Mouse (Mus musculus): ENCODE results near the gene Cux1.
A peak's percentile ranks its signal among the peaks of the same experiment; 100 is the strongest.

Cux1 gene

DNA sequence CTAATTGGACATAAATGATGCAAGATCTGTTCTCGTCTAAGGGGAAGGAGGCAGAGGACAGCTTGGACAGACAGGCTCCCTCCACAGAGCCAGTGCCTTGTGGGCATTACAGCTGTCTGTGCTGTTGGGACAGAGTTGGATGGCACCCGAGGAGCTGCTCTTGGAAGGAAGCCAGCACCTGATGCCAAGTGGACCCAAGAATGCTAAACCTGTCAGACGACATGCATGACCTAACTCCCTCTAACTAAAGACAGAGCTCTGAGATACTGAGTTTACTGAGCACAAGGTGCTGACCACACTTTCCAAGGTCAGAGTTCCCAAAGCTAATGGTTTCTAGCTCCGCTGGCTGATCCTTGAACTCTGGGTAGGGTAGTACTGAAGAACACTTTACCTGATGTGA is 255.1 kb downstream of the Cux1 start:
- DNase-seq (ENCODE audit: low read depth, low spot score): no peak

DNA sequence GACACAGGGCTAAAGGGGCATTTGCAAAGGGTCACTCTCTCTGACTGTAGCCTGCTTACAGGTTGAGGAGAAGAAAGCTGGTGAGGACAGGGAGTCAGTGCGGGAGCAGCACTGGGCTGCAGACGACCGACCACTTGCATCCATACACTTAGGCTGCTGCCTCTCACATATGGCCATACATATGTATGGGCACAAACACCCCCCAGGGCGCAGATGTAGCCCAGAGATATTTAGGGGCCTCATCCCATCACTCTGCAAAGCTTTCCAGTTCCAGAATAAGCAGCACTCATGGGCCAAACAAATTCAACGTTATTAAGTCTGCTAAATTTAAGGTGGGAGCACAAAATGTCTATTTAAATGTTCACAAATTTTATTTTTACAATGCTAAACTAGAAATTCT is 261.0 kb downstream of the Cux1 start:
- DNase-seq (ENCODE audit: low read depth, low spot score): no peak

DNA sequence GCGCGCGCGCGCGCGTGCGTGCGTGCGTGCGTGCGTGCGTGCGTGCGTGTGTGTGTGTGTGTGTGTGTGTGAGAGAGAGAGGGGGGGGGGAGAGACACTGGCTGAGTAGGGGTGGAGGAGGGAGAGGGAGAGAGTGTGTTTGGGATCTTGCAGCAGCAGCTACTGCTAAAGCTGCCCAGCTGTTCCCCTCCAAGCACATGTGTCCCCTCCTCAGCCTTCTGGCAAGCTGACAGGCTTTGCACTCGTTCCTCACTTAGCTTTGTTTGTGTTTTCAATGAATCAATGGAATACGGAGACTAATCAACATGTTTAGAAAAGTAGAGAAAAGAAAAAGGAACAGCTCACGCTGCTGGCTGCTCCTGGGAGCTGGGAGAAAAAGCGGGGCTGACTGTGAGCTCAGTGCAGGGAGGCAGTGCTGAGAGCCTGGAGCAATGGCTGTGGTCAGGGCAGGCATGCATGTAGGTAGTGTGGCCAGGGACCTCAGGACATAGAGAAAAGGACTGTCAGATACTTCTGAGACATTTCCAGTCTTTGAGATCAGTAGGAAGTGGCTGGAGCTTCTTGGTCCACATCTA is 263.8 kb downstream of the Cux1 start:
- peak; percentile 58 for DNase-seq (ENCODE audit: low read depth, low spot score)

DNA sequence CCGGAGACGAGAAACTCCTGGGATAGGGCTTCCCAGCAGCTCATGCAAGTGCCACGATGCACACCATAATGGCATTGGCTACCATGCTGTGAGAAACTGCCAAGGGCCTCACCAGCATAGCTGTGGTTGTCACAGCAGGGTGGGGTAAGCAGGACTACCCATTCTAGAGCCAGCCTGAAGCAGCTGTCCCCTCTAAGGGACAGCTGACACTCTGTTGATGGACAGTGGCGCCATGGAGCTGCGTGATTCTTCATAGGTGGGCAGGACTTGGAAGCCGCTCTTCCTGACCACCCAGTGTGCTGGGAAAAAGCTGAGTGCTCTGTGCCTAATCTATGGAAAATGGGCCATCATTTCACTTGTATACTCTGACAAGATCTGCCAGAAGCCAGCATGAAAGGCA is 266.4 kb downstream of the Cux1 start:
- no peak for DNase-seq (ENCODE audit: low read depth, low spot score)

DNA sequence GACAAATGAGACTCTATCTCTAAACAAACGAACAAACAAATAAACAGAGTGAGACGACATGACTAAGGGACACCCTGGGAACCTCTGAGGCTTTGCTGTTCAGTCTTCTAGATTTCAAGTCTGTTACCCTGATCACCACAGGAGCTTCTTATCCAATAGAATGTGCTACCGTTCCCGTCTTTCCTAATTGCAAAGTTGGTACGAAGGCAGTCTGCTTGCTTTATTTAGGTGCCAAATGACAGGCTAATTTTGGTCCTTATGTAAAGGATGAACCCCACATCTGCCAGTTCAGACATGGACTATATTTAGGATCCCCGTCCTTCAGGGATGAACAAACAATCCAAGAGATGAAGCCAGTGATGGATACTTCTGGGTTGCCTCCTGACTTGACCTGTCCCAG is 269.6 kb downstream of the Cux1 start:
- DNase-seq (ENCODE audit: low read depth, low spot score): no peak

DNA sequence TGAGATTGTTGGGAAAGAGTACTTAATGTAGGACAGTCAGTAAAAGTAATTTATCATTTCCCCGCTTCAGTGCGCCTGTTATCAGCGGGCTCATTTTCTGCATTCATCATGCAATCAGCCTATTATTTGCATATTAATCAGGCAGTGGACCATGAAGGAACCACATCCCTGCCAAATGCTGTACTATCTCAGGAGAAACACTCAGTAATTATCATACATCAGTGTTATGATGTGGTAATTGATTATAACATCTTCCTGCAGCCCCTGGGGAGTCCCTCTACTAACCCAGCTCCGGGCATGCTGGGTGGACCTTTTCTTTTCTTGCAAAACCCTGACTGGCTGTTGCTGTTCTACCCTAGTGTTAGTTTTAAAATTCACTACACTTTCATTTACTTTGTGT is 270.4 kb downstream of the Cux1 start:
- DNase-seq (ENCODE audit: low read depth, low spot score): no peak

DNA sequence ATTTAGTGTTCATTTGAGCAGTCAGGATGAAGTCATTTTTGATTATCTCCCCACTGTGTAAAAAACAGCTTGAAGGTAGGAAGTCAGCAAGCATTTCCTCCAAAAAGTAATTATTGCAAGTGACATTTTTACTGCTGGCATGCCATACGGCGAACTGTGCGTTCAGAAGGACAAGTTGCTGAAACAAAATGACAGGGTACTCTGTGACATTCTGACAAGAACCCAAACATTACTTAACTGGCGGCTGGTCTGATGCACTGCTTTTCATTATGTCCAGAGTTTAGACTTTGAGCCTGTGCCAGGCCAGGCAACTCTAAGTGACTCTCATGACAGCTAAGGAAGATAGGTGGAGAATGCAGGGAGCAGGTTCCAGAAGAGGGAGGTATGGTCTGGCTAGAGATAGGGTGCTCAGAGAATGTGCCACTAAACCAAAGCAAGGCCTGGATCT is 274.3 kb downstream of the Cux1 start:
- no peak for DNase-seq (ENCODE audit: low read depth, low spot score)

DNA sequence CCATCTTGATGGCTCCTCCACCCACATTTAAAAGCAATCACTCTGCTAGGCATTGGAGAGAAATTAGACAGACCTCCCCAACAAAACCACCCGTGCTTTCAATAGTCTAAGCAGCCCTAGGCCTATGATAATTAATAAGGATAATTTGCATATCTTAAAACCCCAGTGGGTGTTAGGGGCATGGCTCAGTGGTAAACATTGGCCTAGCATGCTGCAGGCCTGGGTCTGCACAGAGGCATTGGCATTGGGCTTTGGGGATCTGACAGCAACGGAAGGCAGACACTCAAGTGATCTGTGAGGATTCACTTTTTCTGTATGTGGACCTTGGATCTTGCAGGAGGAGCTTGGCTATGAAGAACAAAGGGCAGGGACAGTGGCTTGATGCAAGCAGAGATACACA is 274.9 kb downstream of the Cux1 start:
- DNase-seq (ENCODE audit: low read depth, low spot score): no peak

DNA sequence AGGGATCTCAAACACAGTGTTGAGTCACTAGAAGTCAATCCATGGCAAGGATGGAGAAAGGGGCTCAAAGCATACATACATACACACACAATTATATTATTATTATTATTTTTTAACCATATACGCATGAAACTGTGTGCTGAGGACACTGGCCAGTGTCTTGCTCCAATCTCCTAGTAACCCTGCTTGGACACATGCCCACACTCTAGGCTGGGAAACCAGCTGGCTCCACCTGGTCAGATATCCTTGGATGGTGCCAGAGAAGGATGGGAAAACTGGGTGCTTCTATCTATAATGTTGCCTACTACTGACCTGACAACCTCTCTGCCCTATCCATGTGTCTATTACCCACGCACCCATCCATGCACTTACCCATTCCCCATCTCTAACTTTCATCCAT is 275.7 kb downstream of the Cux1 start:
- DNase-seq (ENCODE audit: low read depth, low spot score): no peak

DNA sequence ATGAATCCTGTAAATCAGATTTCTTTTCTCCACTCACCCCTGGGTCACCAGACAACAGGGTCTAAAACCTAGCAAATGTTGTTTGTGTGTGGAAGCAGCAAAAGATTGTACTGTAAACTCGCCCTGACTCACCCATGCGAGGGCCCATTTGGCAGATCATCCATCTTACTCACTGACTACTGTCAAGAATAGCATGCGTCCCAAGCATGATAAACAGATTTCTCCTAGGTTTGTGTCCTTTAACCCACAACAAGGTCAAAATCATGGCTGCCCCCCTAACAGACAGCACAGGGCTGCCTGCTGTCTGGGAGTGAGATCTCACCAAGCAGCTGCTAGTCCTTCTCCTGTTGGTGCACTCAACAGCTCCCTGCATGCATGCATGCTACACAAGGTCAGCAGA is 277.5 kb downstream of the Cux1 start:
- no peak for DNase-seq (ENCODE audit: low read depth, low spot score)

DNA sequence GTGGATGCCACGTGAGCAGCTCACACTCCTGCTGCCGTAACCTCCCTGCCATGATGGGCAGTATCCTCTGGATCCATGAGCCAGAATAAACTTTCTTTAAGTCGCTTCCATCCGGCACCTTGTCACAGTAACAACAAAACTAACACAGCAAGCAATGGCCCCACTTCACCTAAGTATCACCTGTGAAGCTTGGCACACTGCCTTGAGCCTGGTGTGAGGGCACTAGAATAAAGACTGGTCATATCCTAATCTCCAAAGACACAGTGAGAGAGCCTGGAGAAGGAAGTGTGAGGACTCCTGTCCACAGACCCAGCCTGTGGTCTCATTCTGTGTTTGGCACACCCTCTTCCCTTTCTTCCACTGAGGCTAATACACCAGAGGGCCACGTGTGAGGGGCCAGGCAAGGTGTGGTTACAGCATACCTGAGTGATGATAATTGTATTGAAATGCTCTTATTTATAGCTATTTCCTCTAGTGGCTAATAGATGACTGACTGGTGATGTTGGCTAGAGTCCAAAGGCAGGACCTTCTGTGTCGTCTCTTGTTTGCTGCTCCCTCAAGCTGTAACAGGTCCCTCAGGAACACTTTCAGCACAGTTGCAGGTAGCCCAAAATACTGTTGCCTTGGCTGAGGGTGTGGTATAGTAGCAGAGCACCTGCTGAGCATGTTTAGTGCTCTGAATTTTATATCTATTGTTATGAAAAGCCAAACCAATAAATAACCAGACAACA is 278.8 kb downstream of the Cux1 start:
- no peak for DNase-seq (ENCODE audit: low read depth, low spot score)

DNA sequence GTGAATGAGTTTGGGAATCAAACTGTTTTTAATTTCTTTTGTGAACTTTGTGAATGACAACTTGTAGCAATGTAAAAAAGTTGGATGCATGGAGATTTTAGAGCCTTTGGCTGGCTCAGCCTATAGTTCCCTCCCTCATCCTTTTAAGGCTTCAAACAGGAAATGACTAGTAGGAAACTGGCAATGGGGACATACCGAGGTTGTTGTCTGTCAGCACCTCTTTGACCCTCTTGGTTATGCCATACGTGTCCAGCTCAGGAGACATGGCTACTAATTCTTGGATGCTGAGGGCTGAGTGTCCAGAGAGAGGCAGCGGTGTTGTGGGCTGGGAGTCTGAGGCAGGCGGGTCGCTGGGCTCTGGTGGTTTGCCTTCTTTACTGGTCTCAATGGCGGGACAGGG is 280.7 kb downstream of the Cux1 start:
- no peak for DNase-seq (ENCODE audit: low read depth, low spot score)

DNA sequence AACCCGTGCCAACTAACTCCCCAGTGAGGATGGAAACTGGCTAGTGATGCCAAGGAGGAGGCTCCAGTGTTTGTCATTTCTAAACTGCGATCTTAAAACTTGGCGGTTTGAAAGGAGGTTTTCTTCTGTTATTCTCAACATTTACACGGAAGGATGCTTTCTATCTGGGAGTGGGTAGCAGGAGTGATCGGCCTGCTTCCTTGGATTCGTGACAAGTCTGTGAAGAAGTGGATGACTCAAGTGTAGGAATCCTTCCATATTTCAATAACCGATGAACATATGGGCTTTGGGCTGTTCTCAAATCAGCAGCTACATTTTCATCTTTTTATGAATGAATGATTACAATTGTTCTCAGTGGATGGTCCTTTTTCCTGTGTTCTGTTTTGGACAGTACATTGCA is 282.2 kb downstream of the Cux1 start:
- no peak for DNase-seq (ENCODE audit: low read depth, low spot score)

DNA sequence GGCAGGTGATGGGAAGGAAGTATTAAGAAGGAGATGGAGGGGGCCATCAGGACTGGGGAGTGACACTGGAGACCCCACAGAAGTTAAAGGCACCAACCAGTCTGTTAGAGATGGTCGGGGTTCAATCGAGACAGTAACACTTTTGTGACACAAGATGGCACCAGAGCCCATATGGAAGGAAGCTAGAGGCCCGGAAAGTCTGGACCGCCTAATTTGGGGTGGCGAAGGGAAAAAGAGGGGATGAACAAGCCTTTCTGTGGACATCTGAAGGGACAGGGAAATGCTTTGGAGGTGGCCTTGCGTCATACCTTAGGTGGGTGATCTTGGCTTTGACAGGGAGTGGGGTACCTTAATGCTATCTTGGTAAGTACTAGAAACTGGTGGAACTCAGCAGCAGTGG is 285.9 kb downstream of the Cux1 start:
- DNase-seq (ENCODE audit: low read depth, low spot score): no peak

DNA sequence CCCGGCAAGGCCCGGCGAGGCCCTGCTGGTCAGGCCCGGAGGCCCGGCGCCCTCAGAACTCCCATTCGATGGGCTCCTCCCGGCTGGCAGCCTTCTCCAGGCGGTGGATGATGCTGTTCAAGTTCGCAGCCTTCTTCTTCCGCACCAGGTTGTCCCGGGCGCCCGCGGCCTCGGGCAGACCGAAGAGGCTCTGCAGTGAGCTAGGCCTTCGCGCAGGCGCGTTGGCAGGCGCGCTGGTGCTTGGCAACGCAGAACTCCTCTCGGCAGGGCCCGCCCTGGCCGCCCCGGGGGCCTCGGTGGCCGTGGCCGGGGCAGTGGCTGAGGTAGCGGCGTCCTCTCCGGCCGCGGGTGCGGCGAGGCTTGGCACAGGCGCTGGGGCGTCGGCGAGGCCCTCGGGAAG is 292.6 kb downstream of the Cux1 start:
- DNase-seq (ENCODE audit: low read depth, low spot score): no peak

DNA sequence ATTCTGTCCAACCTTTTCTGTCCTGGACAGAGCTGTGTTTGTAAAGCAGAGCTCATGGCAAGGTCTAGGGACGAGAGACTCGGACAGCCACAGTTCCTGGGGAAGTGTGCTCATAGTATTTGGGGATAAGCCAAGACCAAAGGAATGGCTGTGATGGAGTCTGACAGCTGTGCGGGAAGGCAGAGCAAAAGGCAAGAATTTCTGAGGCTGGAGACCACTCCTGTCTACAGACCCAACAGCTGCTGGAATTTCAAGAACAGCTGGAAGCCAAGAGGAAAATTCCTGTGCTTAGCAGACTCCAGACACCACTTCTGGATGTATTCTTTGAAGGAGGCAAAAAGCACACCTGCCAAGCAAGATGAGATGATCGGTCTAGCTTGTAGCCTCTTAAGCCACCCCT is 297.4 kb downstream of the Cux1 start:
- no peak for DNase-seq (ENCODE audit: low read depth, low spot score)

DNA sequence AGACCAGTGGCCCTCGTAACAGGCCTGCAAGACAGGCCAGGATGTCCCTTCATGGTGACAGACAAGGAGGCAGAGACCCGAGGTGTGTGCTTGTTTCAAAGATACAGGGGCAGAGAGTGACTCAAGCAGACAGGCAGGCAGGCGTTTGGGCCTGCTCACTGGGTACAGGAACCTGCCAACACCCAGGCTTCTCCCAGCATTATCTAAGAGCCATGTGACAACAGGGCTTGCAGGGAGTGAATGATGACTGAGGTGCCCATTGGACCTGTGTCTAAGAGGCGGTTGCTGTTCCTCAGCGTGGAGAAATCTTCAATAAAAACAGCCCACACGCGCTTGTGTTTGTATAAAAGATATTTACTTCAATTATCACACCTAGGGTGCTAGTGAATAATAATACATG is 301.2 kb downstream of the Cux1 start:
- DNase-seq (ENCODE audit: low read depth, low spot score): no peak

DNA sequence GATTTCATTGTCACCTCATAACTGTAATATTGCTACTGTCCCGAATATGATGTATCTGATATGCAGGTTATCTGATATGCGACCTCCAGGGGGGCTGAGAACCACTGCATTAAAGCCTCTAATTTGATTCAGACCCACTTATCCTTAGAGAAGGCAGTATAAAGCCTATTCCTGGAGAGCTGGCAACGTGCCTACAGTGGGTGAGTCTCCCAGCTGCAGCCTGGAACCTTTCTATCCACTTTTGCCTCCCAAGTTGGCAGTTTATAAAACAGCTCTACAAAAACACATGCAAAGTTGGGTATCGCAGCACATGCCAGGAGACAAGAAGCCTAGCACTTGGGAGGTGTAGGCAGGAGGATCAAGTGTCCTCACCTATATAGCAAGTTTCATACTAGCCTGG is 303.9 kb downstream of the Cux1 start:
- no peak for DNase-seq (ENCODE audit: low read depth, low spot score)

DNA sequence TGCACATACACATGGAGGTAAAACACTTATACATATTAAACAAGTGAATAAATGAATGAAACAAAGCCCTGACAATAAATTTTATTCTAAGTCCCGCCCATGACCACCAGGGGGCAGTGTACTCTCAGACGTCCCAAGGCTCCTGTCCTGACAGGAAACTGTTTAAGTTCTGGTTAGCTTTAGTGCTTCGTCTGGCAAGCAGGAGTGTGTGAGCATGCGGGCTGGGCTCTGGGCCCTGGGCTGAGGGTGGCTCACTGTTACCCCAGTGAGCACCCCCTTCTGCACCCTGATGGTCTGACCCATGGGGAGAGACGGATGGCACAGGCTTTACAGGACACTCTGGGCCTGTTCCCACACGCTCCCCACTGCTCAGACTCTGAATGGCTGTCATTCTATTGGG is 308.4 kb downstream of the Cux1 start:
- DNase-seq (ENCODE audit: low read depth, low spot score): peak; percentile 16

DNA sequence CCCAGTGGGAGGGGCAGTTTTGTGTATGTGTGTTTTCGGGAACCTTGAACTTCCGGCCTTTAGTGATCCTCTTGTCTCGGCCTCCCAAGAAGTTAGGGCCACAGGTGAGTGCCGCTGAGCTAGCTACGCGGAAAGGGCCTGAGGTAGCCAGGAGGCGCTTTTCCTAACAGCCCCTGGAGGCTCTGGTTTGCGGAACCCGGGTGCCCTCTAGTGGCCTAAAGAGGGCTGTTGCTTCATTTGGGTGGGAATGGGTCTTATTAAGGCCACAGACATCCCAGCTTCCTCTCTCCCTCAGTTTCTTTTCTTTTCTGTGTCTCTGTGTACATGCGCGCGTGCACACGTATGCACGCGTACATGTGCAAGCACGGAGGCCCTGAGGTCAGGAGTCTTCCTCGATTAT is 314.4 kb downstream of the Cux1 start:
- peak; percentile 40 for DNase-seq (ENCODE audit: low read depth, low spot score)

DNA sequence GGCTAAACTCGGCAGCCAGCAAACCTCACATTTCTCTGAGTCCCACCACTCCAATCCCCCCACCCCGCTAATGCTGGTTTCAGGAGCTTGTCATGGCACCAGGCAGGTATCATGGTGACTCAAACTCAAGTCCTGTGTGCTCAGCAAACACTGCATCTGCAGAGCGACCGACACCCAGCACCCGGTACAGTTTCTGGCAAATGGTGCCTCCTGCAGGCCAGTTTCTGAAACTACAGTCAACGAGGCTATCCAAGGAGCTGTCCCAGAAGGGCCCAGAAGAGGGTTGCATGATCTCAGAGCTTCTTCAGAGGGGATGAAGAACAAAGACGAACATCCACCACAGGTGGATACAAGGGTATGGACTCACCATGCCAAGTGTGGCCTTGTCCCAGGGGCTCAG is 316.3 kb downstream of the Cux1 start:
- DNase-seq (ENCODE audit: low read depth, low spot score): no peak

DNA sequence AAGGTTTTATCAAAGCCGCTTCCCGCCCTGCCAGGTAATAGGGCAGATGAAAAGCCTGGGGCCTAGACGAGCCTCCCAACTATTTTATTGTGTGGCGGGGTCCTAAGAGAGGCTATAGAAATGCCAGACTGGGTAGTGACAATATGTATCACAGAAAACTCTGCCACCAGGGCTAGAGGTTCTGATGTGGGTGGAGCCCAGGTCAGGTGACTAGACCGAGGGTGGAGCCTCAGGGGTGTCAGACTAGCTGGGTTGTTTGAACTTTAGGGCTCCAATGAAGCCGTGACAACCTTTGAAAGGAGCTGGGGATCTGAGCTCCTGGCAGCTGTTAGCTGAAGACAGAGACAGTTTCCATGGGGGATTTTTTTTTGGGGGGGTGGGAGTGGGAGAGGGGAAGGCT is 318.8 kb downstream of the Cux1 start:
- no peak for DNase-seq (ENCODE audit: low read depth, low spot score)

DNA sequence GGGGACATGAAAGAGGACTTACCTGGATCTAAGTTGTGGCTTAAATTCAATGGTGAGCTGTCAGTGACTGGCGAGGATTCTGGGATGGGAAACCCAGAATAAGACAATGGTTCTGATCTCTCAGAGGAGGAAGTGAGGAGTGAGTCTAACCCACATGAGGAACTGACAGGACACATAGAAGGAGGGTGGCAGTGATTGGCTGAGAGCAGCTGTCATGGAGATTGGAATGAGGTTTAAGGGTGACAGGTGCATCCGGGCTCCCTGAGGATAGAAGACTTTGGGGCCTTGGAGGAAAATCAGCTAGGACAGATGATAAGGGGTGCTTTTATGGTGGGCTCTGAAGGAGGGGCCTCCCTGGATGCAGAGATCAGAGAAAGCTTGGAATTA is 320.8 kb downstream of the Cux1 start, which contains the start of gene Sh2b2:
Sh2b2 (minus strand) TSS at position 105 of the 387 bp plus-strand sequence.
- DNase-seq (ENCODE audit: low read depth, low spot score): no peak
